Mouse (Mus musculus) cerebellum, adult 2 months (tissue): Measurements from ENCODE around the gene Dhdh.

ENCODE experiments used
- CTCF ChIP-seq: fragments of 200-500 bp; IDR thresholded peaks from 2 replicates; pipeline ENCODE4 v1.5.1; 2011; ENCODE audit warnings: low read depth, mild to moderate bottlenecking, control low read depth, low read length, moderate library complexity, borderline replicate concordance; ENCODE audit not compliant: insufficient read depth
- POLR2A ChIP-seq: fragments of 200-500 bp; IDR thresholded peaks from 2 replicates; pipeline ENCODE4 v1.6.1; 2011; ENCODE audit warnings: low read length, control low read depth, borderline replicate concordance; ENCODE audit not compliant: insufficient read depth

GRCm38 (mm10) chr7:45524841-45525621, 36.4 kb upstream of the Dhdh start:
- no peak for TF ChIP-seq CTCF
- no peak for TF ChIP-seq POLR2A
